ENCODE assay signal across 8 mouse cellular contexts in genomic region chr1:59316386-59317051, GRCm38 (mm10). TPM values are rescaled to one million over a fixed set of nuclear protein-coding genes. Genes with fewer than 3 reads are reported as not detected.
DNase-seq lines count a peak whose midpoint lies in the region; ATAC-seq and TF ChIP-seq lines count a peak whose summit lies in the region.

No protein-coding gene starts in this region.

- no peak overlapping the region for H3K9ac ChIP-seq in hindbrain, embryonic 12.5 days
- no peak overlapping the region for H3K9ac ChIP-seq in lung, postnatal 0 days (replicated peaks; ENCODE audit: low read depth)

- no peaks in the 10 kb centered on the region for H3K9me3 ChIP-seq in G1E (replicated peaks)
- no peaks in the 10 kb centered on the region for H3K9me3 ChIP-seq in hindbrain, embryonic 12.5 days (replicated peaks)
- H3K9me3 ChIP-seq in lung, postnatal 0 days (ENCODE audit: low read length): no peaks in the 10 kb centered on the region

- peaks cover 18% of the 10 kb centered on the region for H3K27me3 ChIP-seq in G1E (ENCODE audit: insufficient read depth, low read length)
- peaks cover 5% of the 10 kb centered on the region; the same call in 1 of the 2 replicates for H3K27me3 ChIP-seq in hindbrain, embryonic 12.5 days
- no peaks in the 10 kb centered on the region for H3K27me3 ChIP-seq in lung, postnatal 0 days (replicated peaks; ENCODE audit: insufficient read depth, low read length)
- H3K27me3 ChIP-seq in small intestine, adult 2 months (ENCODE audit: control insufficient read depth, insufficient read depth, low read length): no peaks in the 10 kb centered on the region

- no peaks in the 10 kb centered on the region for H3K36me3 ChIP-seq in G1E (replicated peaks)
- H3K36me3 ChIP-seq in hindbrain, embryonic 12.5 days: no peaks in the 10 kb centered on the region
- no peaks in the 10 kb centered on the region for H3K36me3 ChIP-seq in lung, postnatal 0 days (ENCODE audit: insufficient read depth, low read length)
- no peaks in the 10 kb centered on the region for H3K36me3 ChIP-seq in small intestine, adult 2 months (ENCODE audit: control insufficient read depth, insufficient read depth, low read length)

- H3K4me2 ChIP-seq in hindbrain, embryonic 12.5 days (replicated peaks): peak overlapping the region; percentile 31
- H3K4me2 ChIP-seq in lung, postnatal 0 days (replicated peaks; ENCODE audit: low read depth, low read length): no peak overlapping the region

- peak; percentile 20 to 64 for DNase-seq in heart, adult 18-20 months
- no peak for DNase-seq in heart, postnatal 4 days
- DNase-seq in G1E (ENCODE audit: low spot score): peak; percentile 21
- DNase-seq in embryo, embryonic 9.5 days (ENCODE audit: extremely low spot score): peak; percentile 63
- peak; percentile 85 for DNase-seq in lung, postnatal 0 days (ENCODE audit: low spot score)
- DNase-seq in adrenal gland, adult 8-10 months: no peak

- H3K27ac ChIP-seq in hindbrain, embryonic 12.5 days: peak overlapping the region; percentile 8; the same call in 1 of the 2 replicates
- H3K27ac ChIP-seq in lung, postnatal 0 days (ENCODE audit: low read length): no peak overlapping the region
- H3K27ac ChIP-seq in small intestine, adult 2 months (ENCODE audit: insufficient read depth, low read depth, low read length): no peak overlapping the region

- ATAC-seq in G1E (ENCODE audit: extremely low read depth, insufficient number of reproducible peaks, low FRiP score, poor library complexity, severe bottlenecking): no peak
- no peak for ATAC-seq in hindbrain, embryonic 12.5 days (ENCODE audit: low FRiP score)
- ATAC-seq in lung, postnatal 0 days: no peak

- peak; percentile 43 for TF ChIP-seq CTCF in G1E (IDR thresholded peaks at IDR 0.05; ENCODE audit: low read depth, low read length)
- TF ChIP-seq CTCF in lung, postnatal 0 days (IDR thresholded peaks at IDR 0.05): peak; percentile 83
- peak; percentile 58; the same call in 1 of the 2 replicates for TF ChIP-seq CTCF in small intestine, adult 2 months (IDR thresholded peaks at IDR 0.05; ENCODE audit: extremely low read depth, insufficient read length, insufficient replicate concordance, low read depth, low read length)

- peak; percentile 25; the same call in 1 of the 2 replicates for TF ChIP-seq EP300 in lung, postnatal 0 days (IDR thresholded peaks at IDR 0.05)

- no peak for TF ChIP-seq POLR2A in small intestine, adult 2 months (IDR thresholded peaks at IDR 0.05; ENCODE audit: low read depth, low read length)

- no peak overlapping the region; the same call in 1 of the 2 replicates for H3K4me3 ChIP-seq in G1E (ENCODE audit: low read depth, low read length)
- no peak overlapping the region for H3K4me3 ChIP-seq in hindbrain, embryonic 12.5 days
- H3K4me3 ChIP-seq in lung, postnatal 0 days (ENCODE audit: low read depth, low read length): no peak overlapping the region
- no peak overlapping the region for H3K4me3 ChIP-seq in small intestine, adult 2 months (ENCODE audit: low read depth, low read length)

- peaks cover 42% of the 10 kb centered on the region for H3K4me1 ChIP-seq in G1E (ENCODE audit: insufficient read depth, low read depth, low read length)
- H3K4me1 ChIP-seq in hindbrain, embryonic 12.5 days: peaks cover 48% of the 10 kb centered on the region
- no peaks in the 10 kb centered on the region for H3K4me1 ChIP-seq in lung, postnatal 0 days (ENCODE audit: insufficient read depth, low read depth, low read length)
- peaks cover 18% of the 10 kb centered on the region for H3K4me1 ChIP-seq in small intestine, adult 2 months (ENCODE audit: control insufficient read depth, insufficient read depth, insufficient read length, low read length)

- WGBS in hindbrain, embryonic 12.5 days: 6% methylated on average over 6 of the region's 6 CpGs
- WGBS in lung, postnatal 0 days: 18% methylated on average over 6 of the region's 6 CpGs
- 34% methylated on average over 6 of the region's 6 CpGs for WGBS in small intestine, adult 2 months

RNA-seq across cellular contexts. Expression of gene Cdk15, which starts 59.8 kb away (rescaled TPM):
- total RNA-seq in heart, adult 18-20 months (2021): not detected
- total RNA-seq in heart, postnatal 4 days (2021): not detected
- total RNA-seq in G1E (2014; fragmentation: Nextera tagmentation) (not detected in 2 replicates), G1E (2017) (not detected in 2 replicates)
- 0.04 TPM in 1 of 2 replicates, not detected in the other for polyA plus RNA-seq in G1E (2012)
- 1.4 and 2.0 TPM in 2 replicates for polyA plus RNA-seq in hindbrain, embryonic 12.5 days (2016; fragmentation: Nextera tagmentation; extraction: Ambion mirVana)
- 0.13 and 0.35 TPM in 2 replicates for polyA plus RNA-seq in lung, postnatal 0 days (2015; fragmentation: Nextera tagmentation; extraction: Ambion mirVana)
- not detected in 2 replicates for polyA plus RNA-seq in small intestine, adult 2 months (2012; rRNA removed)
- under 1 TPM in 3 of 4 experiments, not detected in 1; 0.19 to 0.49 (median 0.35) TPM for total RNA-seq in adrenal gland, adult 8-10 months (2022)

Comparison
In these comparisons a context has a peak if more than half of its experiments do, and no peak if none do; other contexts are left out.
1. DNase-seq: peak in heart, adult 18-20 months (2 of 2), G1E (single experiment), embryo, embryonic 9.5 days (single experiment) and lung, postnatal 0 days (single experiment); none in heart, postnatal 4 days (single experiment) and adrenal gland, adult 8-10 months (single experiment).
2. Peak in every context shown above with its lines, with median percentiles within 50 percentile points of each other: CTCF ChIP-seq.